Mouse (Mus musculus): ENCODE measurements around the gene Zfp488.
A peak's percentile ranks its signal among the peaks of the same experiment; 100 is the strongest.

Zfp488 gene

DNA sequence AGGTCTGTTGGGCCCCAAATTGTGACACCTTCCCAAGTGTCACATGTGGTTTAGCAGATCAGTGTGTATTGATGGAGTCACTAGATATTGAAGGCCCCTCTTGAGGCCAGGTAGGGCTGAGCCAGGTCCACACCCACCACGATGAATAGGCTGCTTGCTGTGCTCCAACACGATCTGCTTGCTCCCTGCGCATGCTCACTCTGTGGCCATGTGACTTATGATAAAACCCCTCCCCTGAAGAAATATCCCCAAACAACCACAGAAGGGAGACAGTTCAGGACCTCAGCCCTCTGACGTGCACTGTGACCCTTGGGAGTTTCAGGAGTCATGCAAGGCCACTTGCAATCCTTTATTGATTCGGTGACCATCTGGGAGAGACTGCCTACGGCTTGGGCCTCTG lies 32.4 kb downstream of the Zfp488 start:
- no peak for DNase-seq (ENCODE audit: low read depth, low spot score)

DNA sequence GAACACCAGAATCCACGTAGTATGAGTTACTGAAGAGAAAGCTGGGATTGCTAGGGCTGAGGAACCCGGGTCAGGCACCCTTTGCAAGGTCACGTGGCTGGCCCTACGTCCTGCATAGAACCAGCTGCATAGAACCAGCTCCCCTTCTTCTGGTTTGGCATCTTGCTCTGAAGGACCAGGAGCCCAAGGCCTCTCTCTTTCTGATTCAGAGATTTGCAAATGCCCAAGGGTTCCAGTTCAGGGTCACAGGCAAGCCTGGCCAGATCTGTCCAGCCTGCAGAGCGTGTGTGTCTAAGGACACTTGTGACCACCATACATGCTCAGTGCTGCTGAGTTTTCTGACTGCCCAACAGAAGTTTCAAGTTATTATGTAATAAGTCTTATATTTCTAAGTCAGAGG lies 36.3 kb downstream of the Zfp488 start:
- DNase-seq (ENCODE audit: low read depth, low spot score) = no peak

DNA sequence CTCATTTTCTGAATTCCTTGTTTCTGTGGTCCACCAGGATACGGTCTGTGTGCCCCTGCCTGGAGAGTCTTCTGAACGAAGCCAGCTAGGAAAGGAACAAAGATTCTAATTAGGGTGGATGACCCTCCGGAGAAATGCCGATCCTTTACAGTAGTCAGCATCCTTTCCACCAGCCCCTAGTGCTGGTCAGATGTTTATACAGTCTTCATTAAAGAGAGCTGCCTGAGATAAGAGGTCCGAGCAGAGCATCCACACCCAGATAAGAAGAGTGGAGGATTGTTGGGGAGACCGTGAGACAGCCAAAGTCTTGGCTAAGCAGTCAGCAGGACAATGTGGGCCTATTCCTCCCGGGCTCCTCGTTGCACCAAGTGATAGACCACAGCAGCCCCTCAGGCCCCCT lies 37.8 kb downstream of the Zfp488 start, which contains the start of gene Gdf2:
Gene Gdf2 (plus strand): TSS at position 301 of the 400 bp plus-strand sequence.
- DNase-seq (ENCODE audit: low read depth, low spot score) = no peak

DNA sequence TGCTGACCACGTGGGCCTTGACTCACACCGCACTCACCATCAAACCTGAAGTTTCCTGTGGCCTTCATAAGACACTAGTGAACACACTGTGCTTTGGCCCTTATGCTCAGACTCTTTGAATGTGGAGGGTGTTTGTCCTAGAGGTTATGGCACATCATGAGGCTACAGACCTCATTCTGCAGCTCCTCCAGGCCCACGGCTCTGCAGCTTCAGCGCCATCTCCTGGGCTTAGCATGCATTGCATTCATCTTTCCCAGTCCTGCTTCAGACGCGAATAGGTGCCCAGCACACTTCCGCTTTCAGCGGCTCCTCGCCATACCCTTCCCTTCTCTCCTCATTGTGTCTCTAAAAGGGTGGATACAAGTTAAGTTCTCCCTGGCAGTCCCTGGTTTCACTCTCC lies 39.4 kb downstream of the Zfp488 start:
- peak; percentile 68 for DNase-seq (ENCODE audit: low read depth, low spot score)

DNA sequence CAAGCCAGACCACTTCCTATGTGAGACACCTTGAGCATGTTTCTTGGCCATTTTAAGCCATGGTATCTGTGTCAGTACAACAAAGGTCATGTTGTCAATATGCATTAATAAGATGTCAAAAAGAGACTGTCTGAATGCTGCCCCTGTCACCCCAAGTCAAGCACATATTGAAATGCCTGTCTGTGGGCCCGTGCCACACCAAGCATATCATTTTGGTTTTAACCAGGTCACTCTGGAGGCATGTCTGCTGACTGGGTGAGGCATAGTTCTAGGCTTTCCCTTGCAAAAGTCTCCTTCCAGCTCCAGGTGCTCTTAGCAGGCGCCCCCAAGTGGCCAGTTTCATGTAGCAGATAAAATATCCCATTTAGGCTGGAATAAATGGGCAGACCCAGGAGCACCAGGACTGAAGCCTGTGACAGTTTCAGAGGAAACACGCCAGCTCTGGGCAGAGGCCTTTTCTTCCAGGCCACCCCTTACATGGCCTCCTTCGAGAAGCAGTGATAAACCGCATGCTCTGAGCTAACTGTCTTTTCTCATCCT lies 44.7 kb downstream of the Zfp488 start:
- DNase-seq (ENCODE audit: low read depth, low spot score) = no peak

- peak; percentile 67 for DNase-seq (ENCODE audit: low read depth, low spot score)
These were observed 45.4 kb downstream of the Zfp488 start for GRCm38 (mm10) chr14:33932935-33933703.

- DNase-seq (ENCODE audit: low read depth, low spot score) = no peak
These were observed 46.7 kb downstream of the Zfp488 start for GRCm38 (mm10) chr14:33931853-33932252.

DNA sequence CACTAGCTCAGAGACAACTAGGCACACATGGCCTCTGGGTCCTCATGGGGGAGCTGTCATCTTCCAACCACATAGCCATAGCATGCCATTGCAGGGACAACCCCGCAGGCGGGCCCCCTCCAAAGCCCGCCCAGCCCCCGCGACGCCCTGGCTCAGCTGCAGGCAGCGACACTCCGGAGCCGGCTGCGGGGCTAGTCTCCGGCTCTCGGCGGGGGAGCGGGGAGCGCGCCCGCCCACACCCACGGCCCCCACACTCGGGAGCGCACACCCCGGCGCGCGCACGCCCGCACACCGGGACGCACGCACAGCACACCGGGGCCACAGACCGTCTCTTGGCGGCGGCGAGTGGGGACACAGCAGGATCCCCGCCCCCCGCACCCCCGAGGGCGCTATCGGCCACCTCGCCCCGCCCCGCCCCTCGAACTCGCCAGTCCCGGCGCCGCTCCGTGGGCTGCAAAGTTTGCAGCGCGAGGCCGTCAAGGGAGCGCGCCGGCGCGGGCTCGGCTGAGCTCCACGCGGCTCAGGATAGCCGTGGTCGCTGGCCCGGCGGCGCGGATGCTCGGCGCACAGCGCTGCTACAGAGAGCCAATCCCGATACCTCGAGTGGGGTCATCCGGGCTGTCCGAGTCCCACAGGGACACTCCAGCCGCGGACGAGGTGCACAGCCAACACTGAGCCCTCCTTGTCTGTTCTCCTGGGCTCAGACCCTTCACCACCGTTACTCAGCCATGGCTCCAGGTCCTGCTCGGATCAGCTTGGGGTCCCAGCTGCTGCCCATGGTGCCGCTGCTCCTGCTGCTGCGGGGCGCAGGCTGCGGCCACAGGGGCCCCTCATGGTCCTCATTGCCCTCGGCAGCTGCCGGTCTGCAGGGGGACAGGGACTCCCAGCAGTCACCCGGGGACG lies 55.1 kb downstream of the Zfp488 start, which contains the start of gene Gdf10:
Gene Gdf10 (plus strand): TSS at position 420 of the 903 bp plus-strand sequence.
- peak; percentile 38 for DNase-seq (ENCODE audit: low read depth, low spot score)

GRCm38 (mm10) chr14:33922771-33923167 lies 55.8 kb downstream of the Zfp488 start:
- DNase-seq (ENCODE audit: low read depth, low spot score) = no peak

DNA sequence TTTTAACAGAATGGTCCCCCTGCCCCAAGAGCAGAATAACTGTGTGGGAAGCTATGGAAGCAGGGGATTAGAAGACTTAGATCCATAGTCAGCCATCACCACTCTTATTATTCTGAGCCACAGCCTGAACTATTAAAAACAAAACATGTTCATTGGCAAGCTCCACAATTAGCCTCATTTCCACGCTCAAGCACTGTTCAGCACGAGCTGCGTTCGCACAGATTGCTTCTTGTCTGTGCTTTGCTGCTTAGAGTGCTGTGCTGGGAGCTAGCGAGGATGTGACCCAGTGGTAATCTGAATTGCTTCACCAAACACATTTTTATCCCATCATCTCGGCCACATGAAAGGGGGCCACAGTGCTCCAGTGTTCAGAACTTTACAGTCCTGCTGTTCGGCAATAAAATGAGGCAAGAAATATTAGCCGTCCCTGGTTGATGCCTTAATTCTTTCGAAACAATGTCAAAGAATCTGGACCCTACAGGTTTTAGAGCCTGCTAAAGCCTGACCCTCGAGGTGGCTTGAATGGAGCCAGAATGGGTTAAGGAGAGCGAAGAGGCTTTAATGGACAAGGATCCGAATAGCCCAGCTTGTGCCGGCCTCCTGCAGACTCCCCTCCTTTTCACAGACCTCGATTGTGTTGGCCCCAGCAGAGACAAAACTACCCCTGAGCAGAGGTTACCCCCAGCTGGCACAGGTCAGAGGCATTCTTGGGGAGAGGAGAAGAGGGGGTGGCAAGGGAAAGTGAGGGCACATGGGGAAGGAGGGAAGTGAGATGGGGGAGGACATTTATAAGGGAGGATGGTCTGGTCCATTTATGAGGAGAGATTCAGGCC lies 57.6 kb downstream of the Zfp488 start:
- DNase-seq (ENCODE audit: low read depth, low spot score) = no peak

Measured in retina, postnatal 7 days (tissue).